Mouse (Mus musculus): ENCODE measurements around the gene Cxcl5. TPM values are rescaled to one million over a fixed set of nuclear protein-coding genes. Genes with fewer than 3 reads are reported as not detected.

The Cxcl5 gene
- polyA plus RNA-seq, 1 experiment from 2014 or later = 0.31 TPM

- peaks cover 2% of the 10 kb centered on the region for H3K4me1 ChIP-seq (replicated peaks)
- H3K36me3 ChIP-seq = no peaks in the 10 kb centered on the region
- 84% methylated on average over 12 of the region's 12 CpGs for WGBS
- no peak for ATAC-seq (ENCODE audit: low FRiP score, low read depth)
- H3K4me3 ChIP-seq = no peak overlapping the region
- no peaks in the 10 kb centered on the region for H3K9me3 ChIP-seq
- H3K4me2 ChIP-seq = no peak overlapping the region
- no peak overlapping the region for H3K9ac ChIP-seq
- peaks cover 2% of the 10 kb centered on the region; the same call in 1 of the 2 replicates for H3K27me3 ChIP-seq
- no peak overlapping the region for H3K27ac ChIP-seq (replicated peaks)
Measured at GRCm38 (mm10) chr5:90763912-90764665, 4.9 kb downstream of the Cxcl5 start.

- WGBS = 81% methylated on average over 8 of the region's 8 CpGs
- no peak for ATAC-seq (ENCODE audit: low FRiP score, low read depth)
- H3K27ac ChIP-seq (replicated peaks) = no peak overlapping the region
- no peaks in the 10 kb centered on the region for H3K36me3 ChIP-seq
- no peak overlapping the region for H3K4me2 ChIP-seq
- H3K9me3 ChIP-seq = no peaks in the 10 kb centered on the region
- H3K4me1 ChIP-seq (replicated peaks) = no peaks in the 10 kb centered on the region
- H3K27me3 ChIP-seq = peaks cover 2% of the 10 kb centered on the region; the same call in 1 of the 2 replicates
- no peak overlapping the region for H3K9ac ChIP-seq
- no peak overlapping the region for H3K4me3 ChIP-seq
Measured at GRCm38 (mm10) chr5:90765821-90766606, 6.9 kb downstream of the Cxcl5 start.

GRCm38 (mm10) chr5:90768218-90768617 is 9.1 kb downstream of the Cxcl5 start, which contains the start of gene Ppbp:
Ppbp (plus strand) TSS chr5:90768518.
- H3K27ac ChIP-seq (replicated peaks) = no peak within 1 kb of the TSS
- no peak within 1 kb of the TSS for H3K9ac ChIP-seq
- 68% methylated on average over 3 of the region's 3 CpGs for WGBS
- H3K4me3 ChIP-seq = no peak within 1 kb of the TSS
- H3K9me3 ChIP-seq = no peaks in the 10 kb centered on the region
- no peaks in the 10 kb centered on the region for H3K4me1 ChIP-seq (replicated peaks)
- no peak within 1 kb of the TSS for H3K4me2 ChIP-seq
- no peaks in the 10 kb centered on the region for H3K36me3 ChIP-seq
- no peak for ATAC-seq (ENCODE audit: low FRiP score, low read depth)
- H3K27me3 ChIP-seq = no peaks in the 10 kb centered on the region

GRCm38 (mm10) chr5:90771369-90771768 is 12.2 kb downstream of the Cxcl5 start:
- Histone ChIP-seq H3K27ac (replicated peaks) (no peak overlapping the region), H3K36me3 (no peaks in the 10 kb centered on the region), H3K4me1 (replicated peaks) (no peaks in the 10 kb centered on the region), H3K4me3 (no peak overlapping the region), H3K27me3 (no peaks in the 10 kb centered on the region), H3K9me3 (no peaks in the 10 kb centered on the region), H3K4me2 (no peak overlapping the region), H3K9ac (no peak overlapping the region)
- WGBS = 79% methylated on average over 3 of the region's 3 CpGs
- ATAC-seq (ENCODE audit: low FRiP score, low read depth) = no peak

GRCm38 (mm10) chr5:90771880-90772653 is 12.9 kb downstream of the Cxcl5 start, which contains the start of gene Pf4:
Pf4 (plus strand) TSS chr5:90772435.
- ATAC-seq (ENCODE audit: low FRiP score, low read depth) = no peak
- Histone ChIP-seq H3K4me2 (no peak within 1 kb of the TSS), H3K27ac (replicated peaks) (no peak within 1 kb of the TSS), H3K4me1 (replicated peaks) (no peaks in the 10 kb centered on the region), H3K9me3 (no peaks in the 10 kb centered on the region), H3K27me3 (no peaks in the 10 kb centered on the region), H3K4me3 (no peak within 1 kb of the TSS), H3K9ac (no peak within 1 kb of the TSS), H3K36me3 (no peaks in the 10 kb centered on the region)
- whole genome bisulfite sequencing = 91% methylated on average over 16 of the region's 16 CpGs

GRCm38 (mm10) chr5:90775562-90775961 is 16.4 kb downstream of the Cxcl5 start:
- H3K4me1 ChIP-seq (replicated peaks) = no peaks in the 10 kb centered on the region
- H3K27me3 ChIP-seq = no peaks in the 10 kb centered on the region
- WGBS = 98% methylated on average over 5 of the region's 5 CpGs
- H3K9ac ChIP-seq = no peak overlapping the region
- H3K4me2 ChIP-seq = no peak overlapping the region
- H3K27ac ChIP-seq (replicated peaks) = no peak overlapping the region
- H3K36me3 ChIP-seq = no peaks in the 10 kb centered on the region
- H3K9me3 ChIP-seq = no peaks in the 10 kb centered on the region
- H3K4me3 ChIP-seq = no peak overlapping the region
- ATAC-seq (ENCODE audit: low FRiP score, low read depth) = no peak

- Histone ChIP-seq H3K4me1 (replicated peaks) (no peaks in the 10 kb centered on the region), H3K36me3 (no peaks in the 10 kb centered on the region), H3K4me2 (no peak overlapping the region), H3K27me3 (no peaks in the 10 kb centered on the region), H3K9ac (no peak overlapping the region), H3K9me3 (no peaks in the 10 kb centered on the region), H3K4me3 (no peak overlapping the region), H3K27ac (replicated peaks) (no peak overlapping the region)
- ATAC-seq (ENCODE audit: low FRiP score, low read depth) = no peak
- 83% methylated on average over 10 of the region's 10 CpGs for WGBS
Measured at GRCm38 (mm10) chr5:90777621-90778020, 18.5 kb downstream of the Cxcl5 start.

- Histone ChIP-seq H3K27me3 (no peaks in the 10 kb centered on the region), H3K9ac (no peak overlapping the region), H3K4me1 (replicated peaks) (no peaks in the 10 kb centered on the region), H3K36me3 (no peaks in the 10 kb centered on the region), H3K4me2 (no peak overlapping the region), H3K4me3 (no peak overlapping the region), H3K9me3 (no peaks in the 10 kb centered on the region), H3K27ac (replicated peaks) (no peak overlapping the region)
- ATAC-seq (ENCODE audit: low FRiP score, low read depth) = no peak
- WGBS = 85% methylated on average over 6 of the region's 6 CpGs
Measured at GRCm38 (mm10) chr5:90778856-90779255, 19.7 kb downstream of the Cxcl5 start.

GRCm38 (mm10) chr5:90783697-90784096 is 24.5 kb downstream of the Cxcl5 start:
- WGBS = 90% methylated on average over 3 of the region's 3 CpGs
- ATAC-seq (ENCODE audit: low FRiP score, low read depth) = no peak
- no peak overlapping the region for H3K4me3 ChIP-seq
- H3K9ac ChIP-seq = no peak overlapping the region
- H3K27me3 ChIP-seq = no peaks in the 10 kb centered on the region
- peaks cover 7% of the 10 kb centered on the region; the same call in 1 of the 2 replicates for H3K4me1 ChIP-seq (replicated peaks)
- H3K4me2 ChIP-seq = no peak overlapping the region
- H3K27ac ChIP-seq (replicated peaks) = no peak overlapping the region
- H3K36me3 ChIP-seq = no peaks in the 10 kb centered on the region
- no peaks in the 10 kb centered on the region for H3K9me3 ChIP-seq

- H3K9me3 ChIP-seq = no peaks in the 10 kb centered on the region
- H3K4me1 ChIP-seq (replicated peaks) = peaks cover 7% of the 10 kb centered on the region; the same call in 1 of the 2 replicates
- ATAC-seq (ENCODE audit: low FRiP score, low read depth) = peak; percentile 93
- H3K9ac ChIP-seq = peak within 1 kb of the TSS; percentile 26; the same call in 1 of the 2 replicates
- no peaks in the 10 kb centered on the region for H3K36me3 ChIP-seq
- no peak within 1 kb of the TSS for H3K27ac ChIP-seq (replicated peaks)
- no peaks in the 10 kb centered on the region for H3K27me3 ChIP-seq
- WGBS = 18% methylated on average over 25 of the region's 26 CpGs
- peak within 1 kb of the TSS; percentile 45 for H3K4me3 ChIP-seq
- peak within 1 kb of the TSS; percentile 81 for H3K4me2 ChIP-seq
Measured at GRCm38 (mm10) chr5:90785659-90786588, 26.8 kb downstream of the Cxcl5 start, which contains the start of gene Cxcl3. Cxcl3 (plus strand) TSS chr5:90786103.

- no peaks in the 10 kb centered on the region for H3K9me3 ChIP-seq
- H3K4me3 ChIP-seq = no peak overlapping the region
- H3K9ac ChIP-seq = no peak overlapping the region
- H3K27me3 ChIP-seq = no peaks in the 10 kb centered on the region
- WGBS = 71% methylated on average over 4 of the region's 4 CpGs
- H3K4me2 ChIP-seq = no peak overlapping the region
- no peak for ATAC-seq (ENCODE audit: low FRiP score, low read depth)
- H3K27ac ChIP-seq (replicated peaks) = no peak overlapping the region
- peaks cover 7% of the 10 kb centered on the region; the same call in 1 of the 2 replicates for H3K4me1 ChIP-seq (replicated peaks)
- H3K36me3 ChIP-seq = no peaks in the 10 kb centered on the region
Measured at GRCm38 (mm10) chr5:90788114-90788513, 29.0 kb downstream of the Cxcl5 start.
